Mouse (Mus musculus): Measurements from ENCODE around the gene Gm17027. TPM values are rescaled to one million over a fixed set of nuclear protein-coding genes. Genes with fewer than 3 reads are reported as not detected.
"Not testable (repeated sequence)": the region's sequence is repeated elsewhere in the genome, so short reads cannot be mapped to it uniquely, and the experiment has no call there.

Gm17027 gene
- polyA plus RNA-seq (2015; fragmentation: Nextera tagmentation; extraction: Ambion mirVana): not detected in 2 replicates

- not testable (repeated sequence) for H3K9ac ChIP-seq; H3K4me3 ChIP-seq; H3K4me2 ChIP-seq; H3K4me1 ChIP-seq; H3K27me3 ChIP-seq (replicated peaks); H3K36me3 ChIP-seq (replicated peaks); ATAC-seq (replicated peaks); H3K9me3 ChIP-seq; H3K27ac ChIP-seq
- 79% methylated on average over 2 of the region's 2 CpGs for WGBS
Measured at GRCm38 (mm10) chr14:42162522-42162921, at the start of gene Gm17027. Gm17027 (minus strand) TSS chr14:42162622.

GRCm38 (mm10) chr14:42190691-42191090 is 28.3 kb upstream of the Gm17027 start, which contains the start of gene Gm3573:
Gm3573 (minus strand) TSS chr14:42190791.
- WGBS: no CpG with 5 or more reads among the region's 1 CpGs
- not testable (repeated sequence) for ATAC-seq (replicated peaks)

GRCm38 (mm10) chr14:42183936-42184335 is 21.5 kb upstream of the Gm17027 start:
- not testable (repeated sequence) for H3K9me3 ChIP-seq; H3K27me3 ChIP-seq (replicated peaks); H3K36me3 ChIP-seq (replicated peaks); H3K4me3 ChIP-seq; H3K4me1 ChIP-seq; ATAC-seq (replicated peaks); H3K27ac ChIP-seq; H3K9ac ChIP-seq; H3K4me2 ChIP-seq
- 87% methylated on average over 3 of the region's 3 CpGs for WGBS

More at GRCm38 (mm10) chr14:42190691-42191090, 28.3 kb upstream of the Gm17027 start, which contains the start of gene Gm3573:
- not testable (repeated sequence) for H3K4me1 ChIP-seq; H3K27me3 ChIP-seq (replicated peaks); H3K9ac ChIP-seq; H3K4me2 ChIP-seq; H3K4me3 ChIP-seq; H3K9me3 ChIP-seq; H3K36me3 ChIP-seq (replicated peaks); H3K27ac ChIP-seq

- not testable (repeated sequence) for H3K4me2 ChIP-seq; H3K4me1 ChIP-seq; ATAC-seq (replicated peaks); H3K9me3 ChIP-seq; H3K27ac ChIP-seq; H3K36me3 ChIP-seq (replicated peaks); H3K27me3 ChIP-seq (replicated peaks); H3K9ac ChIP-seq; H3K4me3 ChIP-seq
- WGBS: 81% methylated on average over 7 of the region's 8 CpGs
Measured at GRCm38 (mm10) chr14:42134571-42134970, 27.9 kb downstream of the Gm17027 start.

GRCm38 (mm10) chr14:42133806-42134205 is 28.6 kb downstream of the Gm17027 start:
- H3K4me2 ChIP-seq; H3K4me3 ChIP-seq; H3K27ac ChIP-seq; H3K9me3 ChIP-seq; H3K9ac ChIP-seq; H3K4me1 ChIP-seq; H3K36me3 ChIP-seq (replicated peaks); ATAC-seq (replicated peaks); H3K27me3 ChIP-seq (replicated peaks): not testable (repeated sequence)
- 53% methylated on average over 11 of the region's 14 CpGs for WGBS

- not testable (repeated sequence) for H3K27me3 ChIP-seq (replicated peaks); H3K27ac ChIP-seq; H3K4me2 ChIP-seq; H3K4me1 ChIP-seq; H3K9ac ChIP-seq; ATAC-seq (replicated peaks); H3K36me3 ChIP-seq (replicated peaks); H3K9me3 ChIP-seq; H3K4me3 ChIP-seq
- 73% methylated on average over 1 of the region's 2 CpGs for WGBS
Measured at GRCm38 (mm10) chr14:42117269-42117668, 45.2 kb downstream of the Gm17027 start, which contains the start of gene Gm7951. Gm7951 (minus strand) TSS chr14:42117369.

Other genes starting within 250 kb of the Gm17027 start
- not detected in 2 replicates for gene 1700049E17Rik1, start 237.7 kb downstream of the Gm17027 start, polyA plus RNA-seq (2015; fragmentation: Nextera tagmentation; extraction: Ambion mirVana)
- gene 1700024B05Rik, start 218.6 kb downstream of the Gm17027 start, polyA plus RNA-seq (2015; fragmentation: Nextera tagmentation; extraction: Ambion mirVana): not detected in 2 replicates
- gene Gm6401, start 194.7 kb downstream of the Gm17027 start, polyA plus RNA-seq (2015; fragmentation: Nextera tagmentation; extraction: Ambion mirVana): not detected in 2 replicates
- not detected in 2 replicates for gene Gm3543, start 179.3 kb downstream of the Gm17027 start, polyA plus RNA-seq (2015; fragmentation: Nextera tagmentation; extraction: Ambion mirVana)
- gene Gm7951, start 45.3 kb downstream of the Gm17027 start, polyA plus RNA-seq (2015; fragmentation: Nextera tagmentation; extraction: Ambion mirVana): not detected in 2 replicates
- gene Gm3573, start 28.2 kb upstream of the Gm17027 start, polyA plus RNA-seq (2015; fragmentation: Nextera tagmentation; extraction: Ambion mirVana): not detected in 2 replicates
- gene Gm17026, start 97.4 kb upstream of the Gm17027 start, polyA plus RNA-seq (2015; fragmentation: Nextera tagmentation; extraction: Ambion mirVana): not detected in 2 replicates
- not detected in 2 replicates for gene Gm9611, start 134.7 kb upstream of the Gm17027 start, polyA plus RNA-seq (2015; fragmentation: Nextera tagmentation; extraction: Ambion mirVana)
- gene Gm7995, start 147.6 kb upstream of the Gm17027 start, polyA plus RNA-seq (2015; fragmentation: Nextera tagmentation; extraction: Ambion mirVana): not detected in 2 replicates

All from midbrain, embryonic 15.5 days (tissue).